Mouse (Mus musculus): Measurements from ENCODE around the gene Tmem26.

DNA sequence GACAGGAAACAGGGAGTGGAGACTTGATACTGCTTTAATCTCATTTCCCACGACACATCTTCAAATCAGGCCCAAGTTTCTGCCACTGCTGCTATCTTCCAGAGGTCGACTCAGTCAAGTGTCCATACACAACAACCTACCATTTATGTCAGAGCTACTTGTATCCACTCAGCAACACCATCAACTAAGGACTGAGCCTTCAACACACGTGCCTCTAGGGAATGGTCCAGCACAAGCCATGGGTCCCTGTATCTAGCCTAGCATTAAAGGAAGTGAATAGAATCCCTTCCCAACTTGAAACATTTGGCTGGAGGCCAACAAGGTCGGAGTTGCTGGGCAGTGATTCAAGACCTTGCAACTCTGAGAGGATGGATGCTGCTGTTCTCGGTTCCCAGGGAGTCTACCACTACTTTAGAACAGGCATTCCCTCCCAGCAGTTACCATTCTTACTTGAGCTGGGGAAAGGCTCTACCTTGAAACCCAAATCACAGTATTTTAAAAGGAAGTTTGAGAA, 2.5 kb upstream of the Tmem26 start:
- TF ChIP-seq CTCF (IDR thresholded peaks at IDR 0.05; ENCODE audit: insufficient read depth, low read depth, low read length) (no peak), POLR2A (IDR thresholded peaks at IDR 0.05; ENCODE audit: insufficient read depth, low read depth, low read length) (no peak)
